Mouse (Mus musculus) lung, adult 2 months (tissue): Measurements from ENCODE around the gene Apaf1. TPM values are rescaled to one million over a fixed set of nuclear protein-coding genes. Genes with fewer than 3 reads are reported as not detected.

Experiments
- DNase-seq: peaks from one replicate; pipeline ENCODE4 v3.0.0; 2022
- H3K4me1 ChIP-seq: fragments of 200-500 bp; 2 replicates; pipeline ENCODE4 v1.6.1; 2011; ENCODE audit warnings: low read length; ENCODE audit not compliant: control insufficient read depth, insufficient read depth
- H3K4me3 ChIP-seq: fragments of 200-500 bp; replicated peaks from 2 replicates; pipeline ENCODE3; 2011; ENCODE audit warnings: low read depth, mild to moderate bottlenecking, control low read depth, low read length; ENCODE audit errors: extremely low read depth
- CTCF ChIP-seq: fragments of 200-500 bp; IDR thresholded peaks from 2 replicates; pipeline ENCODE4 v1.5.1; 2011; ENCODE audit warnings: mild to moderate bottlenecking, low read length, control low read depth; ENCODE audit not compliant: insufficient read depth
- POLR2A ChIP-seq: fragments of 200-500 bp; IDR thresholded peaks from 2 replicates; pipeline ENCODE4 v1.6.1; 2011; ENCODE audit warnings: low read depth, mild to moderate bottlenecking, control low read depth, low read length, borderline replicate concordance; ENCODE audit errors: extremely low read depth
- WGBS: fragments of 180-500 bp; shearing (Covaris S2); methylation state at CpG from one replicate; pipeline ENCODE4 v1.1.7; 2018; 5-methylcytosine and 5-hydroxymethylcytosine counted together
- polyA plus RNA-seq: library from polyadenylated mRNA; depleted of rRNA; stranded (reverse); fragments of >200 nt; gene quantifications from 2 replicates; pipeline ENCODE4 v1.2.3, GENCODE M21; 2012

Gene Apaf1
- polyA plus RNA-seq, 1 experiment = 10.0 TPM

- 91% methylated on average over 6 of the region's 6 CpGs for WGBS
- Histone ChIP-seq H3K4me3 (no peak overlapping the region), H3K4me1 (no peaks in the 10 kb centered on the region)
- no peak for DNase-seq
- TF ChIP-seq POLR2A = no peak
- TF ChIP-seq CTCF = no peak
Observed at GRCm38 (mm10) chr10:90992237-90992636, 90.3 kb downstream of the Apaf1 start.

DNA sequence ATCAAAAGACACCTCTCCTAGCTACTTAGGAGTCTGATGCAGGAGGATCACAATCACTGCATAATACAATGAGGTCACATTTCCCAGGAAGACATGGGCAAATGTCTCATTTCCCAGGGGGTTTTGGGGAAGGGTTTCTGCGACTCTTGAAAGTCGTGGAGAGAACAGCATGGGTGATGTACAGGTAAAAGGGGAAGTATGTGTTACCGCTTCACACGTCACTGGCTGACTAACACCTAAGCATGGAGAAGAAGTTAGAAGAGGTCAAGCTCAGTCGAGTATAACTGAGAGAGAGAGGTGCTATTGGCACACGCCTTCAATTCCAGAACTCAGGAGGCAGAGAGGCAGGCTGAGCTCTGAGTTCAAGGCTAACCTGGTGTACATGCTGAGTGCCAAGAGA, 92.2 kb downstream of the Apaf1 start:
- Histone ChIP-seq H3K4me1 (no peaks in the 10 kb centered on the region), H3K4me3 (no peak overlapping the region)
- DNase-seq = no peak
- 80% methylated on average over 6 of the region's 6 CpGs for WGBS
- TF ChIP-seq CTCF (no peak), POLR2A (no peak)

DNA sequence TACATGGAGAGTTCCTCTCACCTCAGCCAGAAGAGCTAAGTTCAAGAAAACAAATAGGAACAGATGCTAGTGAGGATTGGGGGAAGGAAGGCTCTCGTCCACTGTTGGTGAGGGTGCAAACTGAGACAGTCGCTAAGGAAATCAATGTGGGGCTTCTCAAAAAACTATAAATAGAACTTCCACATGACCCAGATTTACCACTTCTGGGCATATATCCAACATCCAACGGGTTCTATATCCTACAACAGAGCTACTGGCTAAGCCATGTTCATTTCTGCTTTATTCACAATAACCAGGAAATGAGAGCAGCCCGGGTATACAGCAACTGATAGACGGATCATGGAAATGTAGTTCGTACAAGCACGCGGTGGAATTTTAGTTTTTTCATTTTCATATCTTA, 99.5 kb downstream of the Apaf1 start:
- no peak for DNase-seq
- WGBS = 56% methylated on average over 8 of the region's 8 CpGs

GRCm38 (mm10) chr10:90981811-90982210, 100.8 kb downstream of the Apaf1 start:
- 88% methylated on average over 4 of the region's 4 CpGs for WGBS
- Histone ChIP-seq H3K4me1 (no peaks in the 10 kb centered on the region), H3K4me3 (no peak overlapping the region)
- no peak for DNase-seq
- TF ChIP-seq CTCF = no peak
- TF ChIP-seq POLR2A = no peak

More for the DNA sequence above, 99.5 kb downstream of the Apaf1 start:
- TF ChIP-seq CTCF (no peak), POLR2A (no peak)
- no peaks in the 10 kb centered on the region for H3K4me1 ChIP-seq
- H3K4me3 ChIP-seq = no peak overlapping the region

DNA sequence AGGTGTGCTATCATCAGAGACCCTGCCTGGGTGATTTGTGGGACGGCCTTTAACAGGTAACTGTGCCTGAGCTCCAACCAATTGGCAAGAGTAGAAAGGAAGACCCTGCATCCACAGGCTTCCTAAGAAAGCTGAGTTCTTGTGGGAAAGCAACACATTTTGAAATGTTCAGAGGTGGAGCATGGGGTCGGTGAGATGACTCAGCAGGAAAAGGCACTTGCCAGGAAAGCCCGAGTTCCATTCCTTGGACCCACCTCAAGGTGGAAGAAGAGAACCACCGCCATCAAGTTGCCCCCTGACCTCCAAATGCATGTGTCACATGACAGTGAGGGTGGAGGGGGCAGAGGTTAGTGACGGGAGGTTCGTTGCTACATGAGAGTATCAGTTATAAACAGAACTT, 108.1 kb downstream of the Apaf1 start:
- TF ChIP-seq POLR2A = no peak
- TF ChIP-seq CTCF = no peak
- H3K4me3 ChIP-seq = no peak overlapping the region
- H3K4me1 ChIP-seq = peaks cover 4% of the 10 kb centered on the region; the same call in 1 of the 2 replicates
- DNase-seq = no peak
- 52% methylated on average over 6 of the region's 6 CpGs for WGBS

- TF ChIP-seq CTCF = no peak
- TF ChIP-seq POLR2A = no peak
- 56% methylated on average over 2 of the region's 2 CpGs for WGBS
- DNase-seq = no peak
- Histone ChIP-seq H3K4me1 (peaks cover 4% of the 10 kb centered on the region; the same call in 1 of the 2 replicates), H3K4me3 (no peak overlapping the region)
Observed at GRCm38 (mm10) chr10:90974084-90974483, 108.5 kb downstream of the Apaf1 start.

GRCm38 (mm10) chr10:90970560-90970959, 112.0 kb downstream of the Apaf1 start:
- 46% methylated on average over 4 of the region's 4 CpGs for WGBS
- H3K4me1 ChIP-seq = peaks cover 4% of the 10 kb centered on the region; the same call in 1 of the 2 replicates
- TF ChIP-seq POLR2A (no peak), CTCF (no peak)
- no peak for DNase-seq
- no peak overlapping the region for H3K4me3 ChIP-seq

DNA sequence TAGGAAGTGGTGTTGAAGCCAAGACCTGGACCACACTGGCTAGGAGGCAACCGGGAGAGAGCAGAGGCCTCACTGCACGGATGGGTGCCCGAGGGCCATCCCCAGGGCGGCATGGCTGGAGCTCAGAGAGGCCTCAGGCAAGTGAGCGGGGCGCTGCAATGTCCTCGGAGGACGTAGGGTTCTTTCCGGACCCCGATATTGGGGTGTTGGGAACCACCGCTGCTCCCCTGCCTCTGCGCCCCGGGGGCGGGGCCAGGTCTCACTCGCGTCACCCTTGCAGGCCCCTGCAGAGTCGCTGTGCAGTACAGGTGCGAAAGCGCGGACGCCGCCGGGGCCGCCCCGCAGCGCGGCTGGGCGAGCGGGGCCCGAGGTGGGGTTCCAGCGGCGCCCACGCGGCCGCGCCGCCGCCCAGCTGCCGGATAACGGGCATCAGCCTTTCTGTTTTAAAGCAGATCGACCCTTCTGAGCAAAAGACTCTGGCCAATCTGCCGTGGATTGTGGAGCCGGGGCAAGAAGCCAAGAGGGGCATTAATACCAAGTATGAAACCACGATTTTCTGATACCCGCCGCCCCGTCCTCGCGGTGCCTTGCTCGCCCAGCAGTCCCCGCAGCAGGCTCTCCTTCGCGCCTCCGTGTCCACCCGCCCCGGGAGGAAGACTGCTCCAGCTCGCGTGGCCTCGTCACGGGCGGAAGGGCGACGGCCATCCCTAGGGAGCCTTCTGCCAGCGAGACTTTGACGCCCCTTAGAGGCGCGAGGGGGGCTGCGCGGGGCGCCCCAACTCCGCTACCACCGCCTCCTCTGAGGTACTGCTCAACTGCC, 113.0 kb downstream of the Apaf1 start:
- DNase-seq = no peak
- no peak overlapping the region for H3K4me3 ChIP-seq
- peaks cover 4% of the 10 kb centered on the region; the same call in 1 of the 2 replicates for H3K4me1 ChIP-seq
- WGBS = 6% methylated on average over 72 of the region's 72 CpGs
- no peak for TF ChIP-seq POLR2A
- no peak for TF ChIP-seq CTCF

DNA sequence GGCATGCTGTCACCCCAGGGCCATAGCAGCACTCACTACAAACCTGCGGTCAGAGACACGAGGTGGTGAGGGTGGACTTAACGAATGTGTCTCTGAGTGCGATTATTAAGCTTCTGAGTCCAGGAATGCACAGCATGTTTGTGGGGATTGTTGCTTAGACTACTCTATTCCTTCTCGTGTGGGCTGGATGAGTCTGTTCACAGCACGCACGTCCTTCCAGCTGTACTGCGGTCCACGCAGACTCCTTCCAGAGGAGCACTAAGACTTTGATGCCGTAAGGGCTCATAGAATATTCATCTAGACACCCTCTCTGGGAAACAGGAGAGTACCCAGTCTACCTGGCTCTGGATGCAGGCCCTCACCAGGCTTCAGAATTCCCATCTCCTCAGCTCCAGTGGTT, 114.3 kb downstream of the Apaf1 start:
- 93% methylated on average over 10 of the region's 10 CpGs for whole genome bisulfite sequencing
- Histone ChIP-seq H3K4me3 (no peak overlapping the region), H3K4me1 (peaks cover 4% of the 10 kb centered on the region; the same call in 1 of the 2 replicates)
- TF ChIP-seq CTCF (no peak), POLR2A (no peak)
- DNase-seq = no peak

GRCm38 (mm10) chr10:90966821-90967220, 115.7 kb downstream of the Apaf1 start:
- Histone ChIP-seq H3K4me1 (peaks cover 4% of the 10 kb centered on the region; the same call in 1 of the 2 replicates), H3K4me3 (no peak overlapping the region)
- DNase-seq = no peak
- TF ChIP-seq POLR2A (no peak), CTCF (no peak)
- 14% methylated on average over 9 of the region's 9 CpGs for WGBS
